Comparison of ENCODE assay signal across 20 mouse cellular contexts in genomic region chr4:57524461-57524860, GRCm38 (mm10). TPM values are rescaled to one million over a fixed set of nuclear protein-coding genes. Genes with fewer than 3 reads are reported as not detected.
DNase-seq lines count a peak whose midpoint lies in the region; ATAC-seq lines count a peak whose summit lies in the region.
"Had no signal": no experiment of that assay in that cellular context is flagged by ENCODE, and none has a peak within 500 bp of the region (broad histone marks: within the 10 kb centered on the region; RNA-seq: fewer than 3 reads in every experiment).

No protein-coding gene starts in this region.

- ATAC-seq in heart, embryonic 12.5 days (ENCODE audit: insufficient number of reproducible peaks, low FRiP score), result no peak
- no peak for ATAC-seq in cerebellum, adult (ENCODE audit: insufficient number of reproducible peaks, low FRiP score, low TSS enrichment)
- ATAC-seq: midbrain, embryonic 16.5 days had no signal

- no peak overlapping the region for H3K27ac ChIP-seq in heart, embryonic 12.5 days (ENCODE audit: poor library complexity, severe bottlenecking)
- H3K27ac ChIP-seq: embryonic facial prominence, embryonic 12.5 days; forebrain, embryonic 10.5 days; hindbrain, embryonic 15.5 days; liver, embryonic 13.5 days; neural tube, embryonic 13.5 days had no signal

- no peak overlapping the region for H3K4me2 ChIP-seq in heart, embryonic 12.5 days
- H3K4me2 ChIP-seq: embryonic facial prominence, embryonic 12.5 days; hindbrain, embryonic 15.5 days; liver, embryonic 13.5 days; neural tube, embryonic 13.5 days had no signal

- H3K36me3 ChIP-seq in heart, embryonic 12.5 days, result no peaks in the 10 kb centered on the region
- H3K36me3 ChIP-seq: embryonic facial prominence, embryonic 12.5 days; forebrain, embryonic 10.5 days; hindbrain, embryonic 15.5 days; liver, embryonic 13.5 days; neural tube, embryonic 13.5 days had no signal

- no peaks in the 10 kb centered on the region for H3K9me3 ChIP-seq in heart, embryonic 12.5 days (replicated peaks)
- H3K9me3 ChIP-seq: embryonic facial prominence, embryonic 12.5 days; forebrain, embryonic 10.5 days; hindbrain, embryonic 15.5 days; liver, embryonic 13.5 days; neural tube, embryonic 13.5 days had no signal

- H3K4me1 ChIP-seq in heart, embryonic 12.5 days (replicated peaks), result peaks cover 16% of the 10 kb centered on the region
- H3K4me1 ChIP-seq: forebrain, embryonic 10.5 days; hindbrain, embryonic 15.5 days; liver, embryonic 13.5 days; neural tube, embryonic 13.5 days had no signal

- no peak overlapping the region for H3K9ac ChIP-seq in heart, embryonic 12.5 days
- H3K9ac ChIP-seq: embryonic facial prominence, embryonic 12.5 days; hindbrain, embryonic 15.5 days; liver, embryonic 13.5 days; neural tube, embryonic 13.5 days had no signal

- DNase-seq in heart, adult 18-20 months, result peak; percentile 50 to 70
- DNase-seq in lung, postnatal 10 days, result peak; percentile 8
- DNase-seq in lung, postnatal 25 days (ENCODE audit: low spot score), result no peak
- peak; percentile 60 to 61 for DNase-seq in heart, adult 9 months (ENCODE audit: low spot score in 2 of 2)
- peak; percentile 9 for DNase-seq in heart, postnatal 25 days (ENCODE audit: low spot score)
- DNase-seq in gastrocnemius, postnatal 25 days, result no peak
- DNase-seq: adrenal gland, postnatal 36 days; gastrocnemius, postnatal 14 days; kidney, adult 2 months; kidney, postnatal 4 days; liver, embryonic 13.5 days; right cerebral cortex, postnatal 4 days; thymus, adult 18-20 months had no signal

- no peaks in the 10 kb centered on the region for H3K27me3 ChIP-seq in heart, embryonic 12.5 days (replicated peaks)
- H3K27me3 ChIP-seq: embryonic facial prominence, embryonic 12.5 days; hindbrain, embryonic 15.5 days; liver, embryonic 13.5 days; neural tube, embryonic 13.5 days had no signal

- intact Hi-C loops in heart, postnatal 25 days (cut with DNase I), result no loop called here

- 52% methylated on average over 3 of the region's 3 CpGs for WGBS in heart, embryonic 12.5 days

- no peak overlapping the region for H3K4me3 ChIP-seq in heart, embryonic 12.5 days
- H3K4me3 ChIP-seq: embryonic facial prominence, embryonic 12.5 days; forebrain, embryonic 10.5 days; hindbrain, embryonic 15.5 days; liver, embryonic 13.5 days; neural tube, embryonic 13.5 days had no signal

RNA-seq across cellular contexts. Expression of gene Pakap, which starts 43.5 kb away (rescaled TPM):
- 10 to 100 TPM; 35.7 to 40.6 TPM for total RNA-seq in heart, adult 18-20 months (2021)
- 72.9 and 74.5 TPM in 2 replicates for polyA plus RNA-seq in heart, embryonic 12.5 days (2016; fragmentation: Nextera tagmentation; extraction: Ambion mirVana)
- total RNA-seq in heart, postnatal 25 days (2021), result 10 to 100 TPM; 37.4 to 44.3 TPM
- 1 to 10 TPM; 6.7 to 7.0 TPM for total RNA-seq in gastrocnemius, postnatal 25 days (2021)

Comparison
In these comparisons a context has a peak if more than half of its experiments do, and no peak if none do; other contexts are left out.
1. DNase-seq: peak in heart, adult 18-20 months (2 of 2), lung, postnatal 10 days (single experiment), heart, adult 9 months (2 of 2) and heart, postnatal 25 days (single experiment); none in lung, postnatal 25 days (single experiment) and gastrocnemius, postnatal 25 days (single experiment).
2. RNA of gene Pakap, which starts 43.5 kb away (total RNA-seq): 37.4 to 44.3 TPM in heart, postnatal 25 days and 35.7 to 40.6 TPM in heart, adult 18-20 months; 6.7 to 7.0 TPM in gastrocnemius, postnatal 25 days; every median in the first group is over 4 times any median in the second.